Mouse (Mus musculus) liver, embryonic 13.5 days (tissue): Measurements from ENCODE around the gene Ctc1. TPM values are rescaled to one million over a fixed set of nuclear protein-coding genes. Genes with fewer than 3 reads are reported as not detected.
A peak's percentile ranks its signal among the peaks of the same experiment; 100 is the strongest.
"Not testable (repeated sequence)": the region's sequence is repeated elsewhere in the genome, so short reads cannot be mapped to it uniquely, and the experiment has no call there.

ENCODE experiments used
- ATAC-seq: fragments of 200-750 bp; cut with Nextera tagmentation; 2 replicates; pipeline ENCODE4 v1.8.0; 2017; ENCODE audit warnings: low read depth, mild to moderate bottlenecking, moderate number of reproducible peaks, moderate library complexity
- DNase-seq: peaks from one replicate; pipeline ENCODE4 v3.0.0; 2022
- H3K27ac ChIP-seq: fragments of 300-500 bp; sonication (generic); 2 replicates; pipeline ENCODE4 v1.5.1; 2015; ENCODE audit warnings: moderate library complexity, mild to moderate bottlenecking, inconsistent platforms
- H3K27me3 ChIP-seq: fragments of 300-500 bp; sonication (generic); 2 replicates; pipeline ENCODE4 v1.6.1; 2015; ENCODE audit warnings: mild to moderate bottlenecking, inconsistent platforms
- H3K36me3 ChIP-seq: fragments of 300-500 bp; sonication (generic); 2 replicates; pipeline ENCODE4 v1.6.1; 2015; ENCODE audit warnings: mild to moderate bottlenecking, inconsistent platforms
- H3K4me1 ChIP-seq: fragments of 300-500 bp; sonication (generic); replicated peaks from 2 replicates; pipeline ENCODE4 v1.6.1; 2015; ENCODE audit warnings: inconsistent platforms
- H3K4me2 ChIP-seq: fragments of 300-500 bp; sonication (generic); 2 replicates; pipeline ENCODE4 v1.6.1; 2015; ENCODE audit warnings: inconsistent platforms, mild to moderate bottlenecking, moderate library complexity
- H3K4me3 ChIP-seq: fragments of 300-500 bp; sonication (generic); replicated peaks from 2 replicates; pipeline ENCODE4 v1.5.1; 2015; ENCODE audit warnings: mild to moderate bottlenecking, inconsistent platforms
- H3K9ac ChIP-seq: fragments of 300-500 bp; sonication (generic); 2 replicates; pipeline ENCODE4 v1.6.1; 2015; ENCODE audit warnings: mild to moderate bottlenecking, inconsistent platforms
- H3K9me3 ChIP-seq: fragments of 300-500 bp; sonication (generic); replicated peaks from 2 replicates; pipeline ENCODE4 v1.6.1; 2016; ENCODE audit warnings: inconsistent platforms
- WGBS: fragments of 180-500 bp; shearing (Covaris S2); methylation state at CpG from one replicate; pipeline ENCODE4 v1.1.7; 2015; ENCODE audit not compliant: insufficient replicate concordance; 5-methylcytosine and 5-hydroxymethylcytosine counted together
- polyA plus RNA-seq: library from polyadenylated mRNA; unstranded; fragments of >200 nt; fragmentation: Nextera tagmentation; extraction: Ambion mirVana; gene quantifications from 2 replicates; pipeline ENCODE4 v1.2.1, GENCODE M21; 2015

Ctc1 gene
- 16.9 and 20.3 TPM in 2 replicates for polyA plus RNA-seq

DNA sequence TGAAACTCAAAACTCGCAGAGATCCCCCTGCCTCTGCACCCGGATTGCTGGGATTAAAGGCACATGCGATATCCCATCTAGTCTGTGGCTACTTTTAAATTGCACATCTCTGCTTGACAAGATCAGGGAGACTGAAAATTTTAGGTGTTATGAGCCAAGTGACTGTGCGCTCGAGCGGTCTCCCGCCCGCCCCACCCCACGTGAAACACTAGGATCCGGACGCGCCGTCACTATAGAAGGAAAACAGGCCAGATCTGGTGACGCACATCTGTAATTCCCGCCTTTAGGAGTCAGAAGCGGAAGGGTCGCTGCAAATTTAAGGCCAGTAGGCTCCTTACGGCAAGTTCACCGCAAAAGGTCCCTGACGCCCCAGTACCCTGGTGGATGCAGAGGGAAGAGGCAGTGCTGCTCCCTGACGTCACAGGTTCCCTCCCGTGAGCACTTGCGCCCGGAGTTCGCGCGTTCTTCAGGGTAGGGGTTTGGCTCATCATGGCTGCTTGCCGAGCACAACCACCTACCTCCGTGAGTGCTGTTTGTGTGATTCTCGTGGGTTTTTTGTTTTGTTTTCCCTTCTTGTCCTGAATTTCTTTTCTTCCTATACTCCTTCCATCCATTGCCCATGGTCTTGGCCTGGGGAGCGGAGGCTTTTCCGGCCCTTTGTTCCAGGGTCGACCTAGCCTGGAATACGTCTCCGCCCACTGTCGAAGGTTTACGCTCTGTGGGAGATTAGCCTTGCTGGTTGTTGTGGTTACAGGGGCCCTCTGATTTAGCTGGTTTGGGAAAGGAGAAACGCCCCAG is at the start of gene Ctc1:
Gene Ctc1, plus strand, starts transcription at position 268 of the 798 bp plus-strand sequence.
- under 1% methylated on average over 38 of the region's 38 CpGs for WGBS
- ATAC-seq: peak; percentile 91

GRCm38 (mm10) chr11:68966554-68966953 is 49.2 kb upstream of the Ctc1 start:
- Histone ChIP-seq H3K27me3 (no peaks in the 10 kb centered on the region), H3K27ac (no peak overlapping the region), H3K9ac (no peak overlapping the region), H3K4me1 (peaks cover 34% of the 10 kb centered on the region), H3K36me3 (no peaks in the 10 kb centered on the region), H3K4me3 (no peak overlapping the region), H3K9me3 (no peaks in the 10 kb centered on the region), H3K4me2 (peak overlapping the region; percentile 95)
- DNase-seq (no peak), ATAC-seq (no peak)
- 33% methylated on average over 1 of the region's 1 CpGs for WGBS

More for the DNA sequence above, at the start of gene Ctc1:
- Histone ChIP-seq H3K27ac (peak within 1 kb of the TSS; percentile 93), H3K9ac (peak within 1 kb of the TSS; percentile 82), H3K27me3 (no peaks in the 10 kb centered on the region), H3K9me3 (no peaks in the 10 kb centered on the region), H3K4me2 (peak within 1 kb of the TSS; percentile 77), H3K36me3 (0 out of 2 replicates have a peak, but pooled peaks cover 3% of the 10 kb centered on the region), H3K4me3 (peak within 1 kb of the TSS; percentile 65), H3K4me1 (peaks cover 55% of the 10 kb centered on the region)
- DNase-seq: peak; percentile 90

GRCm38 (mm10) chr11:68967337-68968282 is 48.1 kb upstream of the Ctc1 start, which contains the start of gene Slc25a35:
Gene Slc25a35 (plus strand): TSS chr11:68968131.
- peak within 1 kb of the TSS; percentile 68 for H3K4me3 ChIP-seq
- ATAC-seq: peak; percentile 97
- H3K4me1 ChIP-seq: peaks cover 36% of the 10 kb centered on the region
- no peaks in the 10 kb centered on the region for H3K36me3 ChIP-seq
- DNase-seq: peak; percentile 88
- peak within 1 kb of the TSS; percentile 95 for H3K4me2 ChIP-seq
- H3K27me3 ChIP-seq: no peaks in the 10 kb centered on the region
- peak within 1 kb of the TSS; percentile 81 for H3K27ac ChIP-seq
- WGBS: 2% methylated on average over 50 of the region's 50 CpGs
- peak within 1 kb of the TSS; percentile 67 for H3K9ac ChIP-seq
- no peaks in the 10 kb centered on the region for H3K9me3 ChIP-seq

- Histone ChIP-seq H3K4me2 (peak overlapping the region; percentile 95), H3K9ac (peak overlapping the region; percentile 65)
Observed at GRCm38 (mm10) chr11:68968752-68969151, 47.0 kb upstream of the Ctc1 start.

DNA sequence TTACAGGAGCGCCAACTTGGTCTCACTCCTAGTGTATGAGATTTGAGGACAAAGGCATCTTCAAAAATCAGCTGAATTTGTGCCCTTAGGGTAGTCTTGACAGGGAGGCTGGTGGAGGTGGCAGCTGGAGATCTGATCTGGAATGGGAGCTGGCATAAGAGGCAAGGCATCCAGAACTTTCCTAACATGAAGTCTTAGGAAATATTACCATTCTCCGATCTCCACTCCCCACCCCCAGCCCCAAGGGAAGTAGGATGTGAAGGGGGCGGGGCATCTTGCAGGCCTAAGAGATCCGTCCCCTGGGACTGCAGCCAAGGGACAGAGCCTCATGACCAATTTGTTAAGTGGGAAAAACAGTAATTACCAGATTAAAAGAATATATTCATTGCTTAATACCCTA is 45.5 kb upstream of the Ctc1 start:
- Histone ChIP-seq H3K4me3 (no peak overlapping the region), H3K27ac (no peak overlapping the region; the same call in 1 of the 2 replicates), H3K9ac (no peak overlapping the region), H3K27me3 (no peaks in the 10 kb centered on the region), H3K9me3 (no peaks in the 10 kb centered on the region), H3K36me3 (no peaks in the 10 kb centered on the region), H3K4me2 (no peak overlapping the region), H3K4me1 (peaks cover 50% of the 10 kb centered on the region)
- 81% methylated on average over 4 of the region's 4 CpGs for WGBS
- DNase-seq (no peak), ATAC-seq (no peak)

More at GRCm38 (mm10) chr11:68968752-68969151, 47.0 kb upstream of the Ctc1 start:
- Histone ChIP-seq H3K4me1 (peaks cover 41% of the 10 kb centered on the region), H3K9me3 (no peaks in the 10 kb centered on the region), H3K27ac (no peak overlapping the region), H3K27me3 (no peaks in the 10 kb centered on the region), H3K4me3 (no peak overlapping the region), H3K36me3 (no peaks in the 10 kb centered on the region)
- ATAC-seq (no peak), DNase-seq (no peak)
- WGBS: 80% methylated on average over 11 of the region's 11 CpGs

DNA sequence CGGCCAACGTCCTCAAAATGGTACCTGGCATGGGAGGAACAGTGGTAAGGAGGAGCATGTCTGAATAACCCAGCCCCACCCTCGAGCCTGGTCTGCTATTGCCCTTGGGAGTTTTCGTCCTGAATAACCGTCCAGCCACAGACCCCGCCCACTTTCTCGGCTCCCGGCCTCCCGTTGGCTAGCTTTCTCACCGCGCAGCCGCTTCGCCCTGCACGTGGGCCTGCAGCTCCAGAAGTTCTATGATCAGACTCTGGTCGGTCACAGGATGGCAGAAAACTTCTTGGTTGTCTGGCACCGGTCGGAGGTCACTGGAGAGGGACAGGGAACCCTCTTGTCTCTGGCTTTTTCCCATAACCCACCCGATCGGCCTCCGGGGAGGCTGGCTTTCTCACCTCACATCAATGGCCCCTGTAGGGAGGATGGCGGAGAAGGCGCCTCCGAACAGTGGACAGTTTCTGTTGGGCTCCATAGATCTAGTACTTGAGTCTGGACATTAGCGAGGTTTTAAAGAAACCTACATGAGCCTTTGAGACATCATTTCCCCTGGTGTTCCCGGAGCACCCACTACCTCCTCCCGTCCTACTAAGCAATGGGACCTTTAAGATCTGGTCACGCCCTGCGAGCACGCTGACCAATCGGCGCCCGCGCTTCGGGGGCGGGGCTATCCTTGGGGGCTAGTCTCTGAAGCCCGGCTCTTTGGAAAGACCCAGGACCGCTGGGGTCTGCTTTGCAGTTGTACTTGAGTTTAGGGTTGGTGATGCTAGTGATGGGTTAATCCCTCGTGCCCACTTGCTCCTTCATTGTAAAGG is 42.3 kb upstream of the Ctc1 start:
- peak overlapping the region; percentile 73 for H3K4me2 ChIP-seq
- under 1% methylated on average over 38 of the region's 38 CpGs for WGBS
- H3K27me3 ChIP-seq, H3K36me3 ChIP-seq, H3K9me3 ChIP-seq: not testable (repeated sequence)
- peaks cover 32% of the 10 kb centered on the region for H3K4me1 ChIP-seq
- DNase-seq (peak; percentile 83), ATAC-seq (peak; percentile 87)
- peak overlapping the region; percentile 57 for H3K4me3 ChIP-seq
- peak overlapping the region; percentile 50 for H3K9ac ChIP-seq
- 0 out of 2 replicates have a peak overlapping the region, but pooled peaks have one; percentile 13 for H3K27ac ChIP-seq

- peak overlapping the region; percentile 49; the same call in 1 of the 2 replicates for H3K9ac ChIP-seq
- no peaks in the 10 kb centered on the region for H3K9me3 ChIP-seq
- no peak for ATAC-seq
- no peak overlapping the region for H3K27ac ChIP-seq
- peaks cover 27% of the 10 kb centered on the region for H3K4me1 ChIP-seq
- DNase-seq: no peak
- no peaks in the 10 kb centered on the region for H3K27me3 ChIP-seq
- peak overlapping the region; percentile 73 for H3K4me2 ChIP-seq
- no peaks in the 10 kb centered on the region for H3K36me3 ChIP-seq
- WGBS: 38% methylated on average over 6 of the region's 6 CpGs
- H3K4me3 ChIP-seq: peak overlapping the region; percentile 57
Observed at GRCm38 (mm10) chr11:68974059-68974450, 41.7 kb upstream of the Ctc1 start.

GRCm38 (mm10) chr11:68975085-68975484 is 40.6 kb upstream of the Ctc1 start, which contains the start of gene Rangrf:
Gene Rangrf (minus strand): TSS chr11:68975185.
- DNase-seq (no peak), ATAC-seq (no peak)
- Histone ChIP-seq H3K27ac (no peak within 1 kb of the TSS), H3K4me2 (peak within 1 kb of the TSS; percentile 73), H3K36me3 (no peaks in the 10 kb centered on the region), H3K9me3 (no peaks in the 10 kb centered on the region), H3K27me3 (no peaks in the 10 kb centered on the region), H3K4me3 (peak within 1 kb of the TSS; percentile 57), H3K9ac (peak within 1 kb of the TSS; percentile 49; the same call in 1 of the 2 replicates), H3K4me1 (peaks cover 37% of the 10 kb centered on the region)
- 74% methylated on average over 7 of the region's 7 CpGs for WGBS

DNA sequence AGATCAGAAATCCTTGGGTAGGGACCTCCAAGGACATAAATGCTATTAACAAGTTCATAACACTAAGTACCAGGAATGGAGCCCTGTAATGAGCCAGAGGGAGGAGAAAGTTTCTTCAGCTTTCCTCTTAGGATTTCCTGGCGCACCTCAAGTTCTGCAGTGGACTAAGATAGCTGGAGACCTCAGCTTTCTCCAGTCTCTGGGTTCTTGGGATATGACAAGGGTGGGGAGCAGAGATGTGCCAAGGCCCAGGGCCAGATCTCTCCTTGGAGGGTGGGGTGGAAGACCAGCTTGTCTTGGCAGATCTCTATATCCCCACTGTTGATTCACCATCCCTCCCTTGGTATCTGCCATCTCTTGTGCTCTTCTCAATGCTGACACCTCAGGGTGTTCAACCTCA is 40.1 kb upstream of the Ctc1 start:
- no peak overlapping the region for H3K9ac ChIP-seq
- no peak overlapping the region for H3K4me3 ChIP-seq
- H3K9me3 ChIP-seq: no peaks in the 10 kb centered on the region
- WGBS: 76% methylated on average over 1 of the region's 1 CpGs
- ATAC-seq: no peak
- no peaks in the 10 kb centered on the region for H3K27me3 ChIP-seq
- no peaks in the 10 kb centered on the region for H3K36me3 ChIP-seq
- DNase-seq: no peak
- peaks cover 37% of the 10 kb centered on the region for H3K4me1 ChIP-seq
- H3K27ac ChIP-seq: no peak overlapping the region
- H3K4me2 ChIP-seq: no peak overlapping the region

DNA sequence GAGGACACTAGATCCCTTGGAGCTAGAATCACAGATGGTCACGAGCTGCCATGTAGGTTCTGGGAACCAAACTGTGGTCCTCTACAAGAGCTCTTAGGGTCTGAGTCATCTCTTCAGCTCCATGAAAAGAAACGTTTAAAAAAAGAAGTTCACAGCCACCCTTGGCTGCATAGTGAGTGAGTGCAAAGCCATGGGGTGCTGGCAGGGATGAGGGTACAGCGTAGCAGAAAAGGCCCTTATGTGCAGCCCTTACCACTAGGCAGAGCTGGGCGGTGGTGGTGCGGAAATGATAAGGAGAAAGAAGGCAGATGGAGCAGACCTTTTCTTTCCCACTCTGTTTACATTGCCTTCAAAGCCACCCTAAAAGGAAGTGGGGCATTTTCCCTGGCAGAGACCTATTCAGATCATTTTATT is 36.4 kb upstream of the Ctc1 start:
- no peaks in the 10 kb centered on the region for H3K36me3 ChIP-seq
- peak; percentile 45; the same call in 1 of the 2 replicates for ATAC-seq
- WGBS: 36% methylated on average over 5 of the region's 5 CpGs
- H3K4me2 ChIP-seq: no peak overlapping the region
- H3K9ac ChIP-seq: no peak overlapping the region
- H3K9me3 ChIP-seq: no peaks in the 10 kb centered on the region
- DNase-seq: no peak
- peaks cover 12% of the 10 kb centered on the region for H3K4me1 ChIP-seq
- H3K27me3 ChIP-seq: no peaks in the 10 kb centered on the region
- H3K27ac ChIP-seq: no peak overlapping the region
- no peak overlapping the region for H3K4me3 ChIP-seq
